Mouse (Mus musculus): ENCODE measurements around the gene Tnfaip2.

Gene Tnfaip2

GRCm38 (mm10) chr12:111479917-111480316 lies 37.6 kb downstream of the Tnfaip2 start:
- peak; percentile 51 for DNase-seq

DNA sequence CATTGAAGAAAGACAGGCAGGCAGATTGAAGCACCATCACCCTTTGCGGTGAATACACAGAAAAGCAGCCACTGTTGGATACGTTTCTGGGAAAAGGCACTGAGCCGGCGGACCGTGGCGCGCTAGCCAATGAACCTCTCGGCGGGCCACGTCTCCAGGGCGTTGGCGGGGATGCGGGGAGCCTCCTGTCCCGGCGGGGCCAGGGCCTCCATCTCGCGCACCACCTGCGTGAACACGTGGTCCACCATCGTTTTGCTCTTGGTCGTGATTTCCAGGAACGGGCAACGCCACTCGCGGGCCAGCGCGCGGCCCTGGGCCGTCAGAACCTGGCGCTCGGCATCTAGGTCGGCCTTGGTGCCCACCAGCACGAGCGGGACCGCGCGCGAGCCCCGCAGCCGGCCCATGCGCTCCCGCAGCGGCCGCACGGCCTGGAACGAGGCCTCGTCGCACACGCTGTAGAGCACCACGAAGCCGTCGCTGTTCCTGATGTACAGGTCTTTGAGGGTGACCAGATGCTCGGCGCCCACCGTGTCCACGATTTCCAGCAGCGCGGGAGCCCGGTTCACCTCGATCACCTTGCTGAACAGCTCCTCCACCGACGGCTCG lies 42.9 kb downstream of the Tnfaip2 start:
- DNase-seq = peak; percentile 40

DNA sequence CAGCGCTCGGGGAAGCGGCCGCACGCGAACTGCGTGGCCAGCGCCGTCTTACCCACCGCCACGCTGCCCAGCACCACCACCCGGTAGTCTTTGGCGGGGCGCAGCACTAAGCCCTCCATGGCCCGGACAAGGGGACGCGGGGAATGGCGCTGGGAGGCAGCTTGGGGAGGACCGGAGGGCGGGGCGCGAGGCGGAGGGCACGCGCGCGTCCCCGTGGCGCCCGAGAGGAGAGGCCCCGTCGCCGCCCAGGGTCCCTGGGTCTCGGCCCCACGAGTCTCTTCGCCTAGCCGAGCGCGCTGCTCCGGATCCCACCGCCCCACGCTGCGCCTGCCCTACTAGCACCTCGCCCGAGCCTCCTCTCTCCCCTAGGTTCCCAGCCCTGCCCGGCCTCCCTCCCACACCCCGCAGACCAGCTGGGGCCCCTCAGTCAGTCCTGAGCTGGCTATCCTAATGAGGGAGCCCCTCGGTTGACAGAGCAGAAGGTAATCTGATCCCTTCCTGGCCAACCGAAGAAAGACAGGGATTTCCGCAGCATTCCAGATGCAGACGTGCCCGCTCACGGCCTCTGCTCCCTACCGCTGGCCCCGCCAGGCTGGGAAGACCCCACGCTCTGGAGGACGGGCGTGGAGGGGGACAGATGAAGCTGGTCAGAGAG lies 43.5 kb downstream of the Tnfaip2 start, which contains the start of gene Gm266:
Gene Gm266, minus strand, starts transcription at position 172 of the 655 bp plus-strand sequence.
- DNase-seq = peak; percentile 73

DNA sequence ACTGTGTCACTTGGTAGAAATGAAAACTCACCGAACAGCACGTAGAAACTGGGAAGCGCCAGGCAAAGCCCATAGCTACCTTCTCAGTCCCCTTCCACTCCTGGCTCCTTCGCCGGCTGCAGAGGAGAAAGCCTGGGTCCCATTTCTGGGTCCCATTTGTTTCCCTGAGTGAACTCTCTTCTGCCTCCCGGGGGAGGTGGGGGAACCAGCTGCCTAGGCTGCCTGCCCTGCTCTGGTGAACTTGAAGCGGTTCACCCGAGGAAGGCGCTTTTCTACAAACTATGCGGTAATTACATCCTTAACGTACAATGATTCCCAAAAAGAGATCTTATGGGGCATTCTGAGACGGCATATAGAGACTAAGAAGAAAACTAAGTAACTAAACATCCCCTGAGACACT lies 44.2 kb downstream of the Tnfaip2 start:
- peak; percentile 46 for DNase-seq

DNA sequence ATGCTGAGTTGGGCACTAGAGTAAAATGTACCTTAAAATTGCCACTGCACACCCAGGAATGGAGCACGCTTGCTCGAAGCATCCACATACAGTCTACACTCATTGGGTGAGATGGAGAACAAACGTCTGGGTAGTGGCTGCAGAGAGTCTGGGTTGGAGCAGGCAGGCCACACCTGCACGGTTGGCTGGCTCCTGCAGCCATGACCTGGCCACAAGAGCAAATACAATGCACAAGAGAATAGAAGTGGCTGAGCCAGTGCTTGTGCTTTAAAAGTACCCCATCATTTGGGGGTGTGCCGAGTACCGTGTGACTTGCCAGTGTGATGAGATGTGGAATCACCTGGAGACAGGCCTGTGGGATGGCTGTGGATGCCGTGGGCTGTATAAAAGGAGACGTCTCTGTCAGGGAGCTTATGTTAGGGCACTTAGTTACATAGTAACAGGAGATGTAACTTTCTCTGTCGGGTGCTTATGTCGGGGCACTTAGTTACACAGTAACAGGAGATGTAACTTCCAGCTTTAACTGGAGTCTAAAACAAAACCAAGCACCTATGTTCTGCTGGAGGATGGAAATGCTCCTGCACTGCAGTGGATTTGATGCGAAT lies 47.1 kb downstream of the Tnfaip2 start:
- no peak for DNase-seq

GRCm38 (mm10) chr12:111494931-111495330 lies 52.7 kb downstream of the Tnfaip2 start:
- no peak for DNase-seq

- DNase-seq = no peak
These were observed 54.8 kb downstream of the Tnfaip2 start for GRCm38 (mm10) chr12:111497076-111497475.

DNA sequence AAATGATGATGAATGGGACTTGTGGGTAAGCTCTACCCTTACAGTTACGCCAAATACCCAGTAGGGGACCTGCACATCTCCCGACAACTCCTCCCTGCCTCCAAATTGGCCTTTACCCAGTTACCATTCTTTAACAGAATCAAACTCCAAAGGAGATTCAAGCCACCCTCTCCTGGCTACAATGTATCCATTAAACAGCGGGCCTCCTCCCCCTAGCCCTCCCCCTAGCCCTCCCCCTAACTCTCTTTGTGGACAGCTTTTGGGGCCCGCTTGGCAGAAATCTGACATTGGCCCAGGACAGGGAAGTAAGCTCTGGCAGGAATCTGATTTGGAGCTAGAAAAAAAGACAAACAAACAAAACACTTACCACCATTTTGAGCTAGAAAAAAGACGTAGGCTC lies 57.3 kb downstream of the Tnfaip2 start:
- DNase-seq = no peak

GRCm38 (mm10) chr12:111500725-111501124 lies 58.5 kb downstream of the Tnfaip2 start:
- DNase-seq = peak; percentile 79

- no peak for DNase-seq
These were observed 60.8 kb downstream of the Tnfaip2 start for GRCm38 (mm10) chr12:111503063-111503567.

- DNase-seq = no peak
These were observed 61.3 kb downstream of the Tnfaip2 start for GRCm38 (mm10) chr12:111503571-111503970.
